Mouse (Mus musculus) cerebellum, postnatal 4 days (tissue): Measurements from ENCODE around the gene Ncoa4.
"Not testable (repeated sequence)": the region's sequence is repeated elsewhere in the genome, so short reads cannot be mapped to it uniquely, and the experiment has no call there.

Source experiments
- DNase-seq, 2 experiments: peaks; one replicate each; pipeline ENCODE4 v3.0.0; 2022; ENCODE audit warnings: low spot score in 2 of 2, mixed read lengths in 1 of 2

Gene Ncoa4

GRCm38 (mm10) chr14:32159690-32160246 lies at the start of gene Ncoa4:
Gene Ncoa4, plus strand, starts transcription at chr14:32159865.
- DNase-seq: peak; percentile 92 to 99

- DNase-seq: not testable (repeated sequence)
Measured at GRCm38 (mm10) chr14:32112124-32112523, 47.5 kb upstream of the Ncoa4 start.

DNA sequence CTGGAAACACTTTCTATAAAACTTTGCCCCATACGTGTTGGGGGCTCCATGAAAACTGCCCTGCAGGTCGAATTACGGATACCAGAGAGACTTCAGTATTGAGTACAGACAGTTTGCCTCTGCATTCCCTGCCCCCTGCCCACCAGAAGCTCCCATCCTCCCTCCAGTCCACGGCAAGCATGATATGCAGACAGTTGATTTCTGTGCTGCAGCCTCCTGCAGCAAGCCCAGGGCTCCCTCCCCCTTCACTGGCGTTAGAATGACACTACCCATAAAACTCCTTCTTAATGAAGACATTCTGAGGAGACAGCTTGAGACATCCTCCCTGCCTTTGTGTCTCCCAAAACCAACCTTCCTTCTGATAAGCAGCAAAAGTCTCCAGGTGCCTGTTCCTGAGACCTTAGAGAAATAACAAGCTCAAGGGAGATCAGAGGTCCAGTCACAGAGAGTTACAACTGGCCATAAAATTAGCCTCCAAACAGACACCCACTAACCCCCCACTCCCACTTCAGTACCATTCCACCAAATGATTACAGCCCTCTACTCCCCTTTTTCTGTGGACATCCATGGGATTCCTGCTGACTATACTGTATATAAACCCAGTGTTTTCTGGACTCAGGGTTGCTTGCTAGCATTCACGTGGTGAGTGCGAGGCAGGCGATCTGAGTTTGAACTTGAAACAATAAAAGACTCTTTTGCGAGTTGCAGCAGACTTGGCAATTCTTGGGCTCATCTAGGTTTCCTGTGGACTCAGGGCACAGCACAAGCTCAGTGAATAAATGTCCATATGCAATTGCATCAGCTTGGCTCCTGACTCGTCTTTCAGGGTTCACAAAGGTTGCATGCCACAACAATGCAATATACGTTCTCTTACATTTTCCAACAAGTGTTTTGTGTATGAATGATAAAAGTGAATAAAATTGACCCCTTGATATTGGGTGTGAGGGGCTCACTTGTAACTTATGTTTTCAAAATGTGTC lies 38.4 kb upstream of the Ncoa4 start:
- peak in 1 of 2 experiments; percentile 13 for DNase-seq

- DNase-seq: peak in 1 of 2 experiments; percentile 17
Measured at GRCm38 (mm10) chr14:32121920-32122315, 37.7 kb upstream of the Ncoa4 start.

- no peak for DNase-seq
Measured at GRCm38 (mm10) chr14:32124261-32124660, 35.4 kb upstream of the Ncoa4 start.

DNA sequence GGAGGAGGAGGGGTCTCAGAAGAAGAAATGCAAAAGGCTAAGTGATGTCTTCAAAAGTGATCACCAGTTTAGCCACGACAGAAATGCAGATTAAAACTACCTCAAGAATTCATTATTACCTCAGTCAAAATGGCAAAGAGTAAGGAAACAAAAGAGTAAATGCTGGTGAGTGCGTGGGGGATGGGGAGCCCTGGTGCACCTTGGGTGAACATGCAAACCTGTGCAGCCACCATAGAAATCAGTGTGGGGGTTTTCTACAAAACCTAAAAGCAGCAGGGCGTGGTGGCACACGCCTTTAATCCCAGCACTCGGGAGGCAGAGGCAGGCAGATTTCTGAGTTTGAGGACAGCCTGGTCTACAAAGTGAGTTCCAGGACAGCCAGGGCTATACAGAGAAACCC lies 34.4 kb upstream of the Ncoa4 start:
- DNase-seq: peak in 1 of 2 experiments; percentile 5

DNA sequence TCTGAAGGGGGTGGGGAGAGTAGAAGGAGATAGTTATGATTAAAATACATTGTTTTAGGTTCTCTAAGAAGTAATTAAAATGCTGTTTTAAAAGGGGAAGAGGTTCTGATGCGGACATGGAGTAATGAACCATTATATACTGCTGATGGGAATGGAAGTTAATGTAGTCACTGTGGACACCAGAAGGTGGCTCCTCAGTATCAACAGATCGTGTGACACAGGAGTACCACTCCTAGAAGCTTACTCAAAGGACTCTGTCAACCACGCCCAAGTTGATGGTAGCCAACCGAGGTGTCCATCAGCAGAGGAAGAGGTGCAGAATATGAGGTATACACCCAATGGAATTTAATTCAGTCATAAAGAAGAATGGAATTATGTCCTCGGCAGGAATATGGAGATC lies 31.3 kb upstream of the Ncoa4 start:
- DNase-seq: no peak

DNA sequence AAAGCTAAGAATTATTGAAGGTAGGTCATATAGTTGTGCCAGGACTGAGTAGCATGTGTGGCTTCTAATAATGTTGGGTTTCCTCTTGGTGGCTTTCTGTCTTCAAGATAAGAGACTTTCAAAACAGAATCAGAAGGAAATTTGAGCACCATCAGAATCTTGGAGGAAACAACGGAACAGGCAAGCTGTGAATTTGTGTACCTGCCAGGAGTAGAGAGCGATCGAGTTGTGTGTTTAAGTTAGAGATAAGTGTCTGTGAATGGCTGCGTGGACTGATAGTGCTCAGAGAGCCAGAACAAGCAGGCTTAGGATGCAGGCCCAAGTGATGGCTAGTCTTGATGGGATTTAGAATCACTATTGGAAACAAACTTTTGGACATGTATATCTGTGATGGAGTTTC lies 27.8 kb upstream of the Ncoa4 start:
- DNase-seq: no peak

GRCm38 (mm10) chr14:32134293-32134692 lies 25.4 kb upstream of the Ncoa4 start:
- DNase-seq: no peak

GRCm38 (mm10) chr14:32136467-32136866 lies 23.2 kb upstream of the Ncoa4 start:
- not testable (repeated sequence) for DNase-seq

DNA sequence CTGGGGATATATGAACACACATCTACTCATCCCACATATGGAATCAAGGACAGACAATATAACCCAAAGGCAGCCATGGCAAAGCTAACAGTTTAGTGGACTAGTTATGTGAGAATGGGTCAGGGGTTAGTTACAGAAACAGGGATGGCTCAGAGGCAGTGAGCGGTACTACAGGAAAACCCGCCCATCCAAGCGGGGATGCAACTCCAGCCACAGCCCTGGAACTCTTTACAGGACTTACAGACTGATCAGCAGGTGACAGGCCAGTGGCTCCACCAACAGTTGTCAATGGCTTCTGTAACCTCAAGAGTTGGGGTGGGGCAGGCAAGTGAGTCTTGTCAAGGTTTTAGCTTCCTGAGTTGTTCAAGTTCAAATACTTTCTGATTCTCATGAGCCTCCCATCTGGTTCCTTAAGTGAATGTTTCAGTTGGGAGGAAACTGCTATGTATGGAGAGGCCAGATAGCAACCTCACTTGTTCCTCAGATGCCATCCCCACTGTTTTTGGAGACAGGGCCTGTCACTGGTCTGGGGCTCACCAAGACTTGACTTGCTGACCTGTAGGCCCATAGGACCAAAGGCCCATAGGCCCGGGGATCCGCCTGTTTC lies 19.2 kb upstream of the Ncoa4 start:
- DNase-seq: no peak

GRCm38 (mm10) chr14:32141723-32142122 lies 17.9 kb upstream of the Ncoa4 start, which contains the start of gene Msmb:
Gene Msmb, plus strand, starts transcription at chr14:32142023.
- no peak for DNase-seq

GRCm38 (mm10) chr14:32144734-32145133 lies 14.9 kb upstream of the Ncoa4 start:
- DNase-seq: no peak

GRCm38 (mm10) chr14:32145401-32145800 lies 14.3 kb upstream of the Ncoa4 start:
- no peak for DNase-seq

- DNase-seq: no peak
Measured at GRCm38 (mm10) chr14:32145809-32146511, 13.7 kb upstream of the Ncoa4 start.

GRCm38 (mm10) chr14:32146578-32146977 lies 13.1 kb upstream of the Ncoa4 start:
- no peak for DNase-seq

DNA sequence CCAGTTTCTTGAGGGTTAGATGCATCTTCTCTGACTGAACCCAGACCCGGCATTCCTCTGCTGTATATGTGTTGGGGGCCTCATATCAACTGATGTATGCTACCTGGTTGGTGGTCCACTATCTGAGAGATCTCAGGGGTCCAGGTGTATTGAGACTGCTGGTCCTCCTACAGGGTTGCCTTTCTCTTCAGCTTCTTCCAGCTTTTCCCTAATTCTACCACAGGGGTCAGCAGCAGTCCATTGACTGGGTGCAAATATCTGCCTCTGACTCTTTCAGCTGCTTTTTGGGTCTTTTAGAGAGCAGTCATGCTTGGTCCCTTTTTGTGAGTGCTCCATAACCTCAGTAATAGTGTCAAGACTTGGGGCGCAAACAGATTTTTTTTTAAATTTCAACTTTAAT lies 8.8 kb upstream of the Ncoa4 start:
- DNase-seq: no peak

DNA sequence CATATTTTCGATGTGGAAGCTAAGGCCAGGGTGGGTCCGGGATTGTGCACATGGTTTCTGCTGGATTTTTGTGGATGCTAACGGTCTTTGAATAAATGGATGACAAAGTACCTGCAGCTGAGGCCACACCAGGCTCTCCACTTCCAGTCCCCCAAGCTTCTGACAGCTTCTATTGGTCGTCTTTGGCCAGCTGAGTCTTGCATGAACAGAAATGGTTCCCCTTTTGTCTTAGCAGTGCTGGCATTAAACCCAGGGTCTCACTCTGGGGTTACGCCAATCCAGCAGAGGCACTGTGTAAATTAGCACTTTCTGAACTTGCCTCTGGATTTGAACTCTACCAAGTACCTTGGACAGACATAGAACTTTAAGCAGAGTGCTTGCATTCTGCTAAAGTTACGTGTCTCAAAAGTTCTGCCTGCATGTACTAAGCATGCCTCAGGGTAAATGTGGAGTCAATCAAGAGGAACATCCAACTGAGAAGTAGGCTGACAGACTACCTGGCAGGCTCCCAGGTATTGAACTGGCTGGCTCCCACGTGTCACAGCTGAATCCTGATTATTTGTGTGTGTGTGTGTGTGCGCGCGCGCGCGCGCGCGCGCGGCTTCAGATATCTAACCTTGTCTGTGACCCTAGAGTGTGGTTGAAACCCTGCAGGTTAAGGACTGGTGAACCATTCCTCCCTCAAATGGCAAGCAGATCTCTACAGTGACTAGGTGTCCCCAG lies 7.3 kb upstream of the Ncoa4 start:
- DNase-seq: no peak

DNA sequence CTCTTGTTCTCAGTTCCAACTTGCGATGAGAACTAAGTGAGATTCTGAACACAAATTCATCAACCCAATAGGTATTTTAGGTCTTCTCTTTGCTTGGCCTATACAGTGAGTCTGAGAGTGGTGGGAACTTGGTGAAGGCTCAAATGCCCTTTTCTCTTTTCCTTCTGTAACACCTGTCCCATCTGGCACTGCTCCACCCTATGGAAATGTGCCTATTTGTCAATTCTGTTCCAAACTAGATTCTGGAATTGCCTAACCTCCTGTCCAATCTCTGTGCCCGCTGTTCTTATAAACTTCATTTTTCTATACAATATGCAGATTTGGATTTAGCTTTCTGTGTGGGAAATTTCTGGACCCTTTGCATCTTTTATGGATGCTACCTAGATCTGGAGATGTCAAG lies 6.5 kb upstream of the Ncoa4 start:
- no peak for DNase-seq

DNA sequence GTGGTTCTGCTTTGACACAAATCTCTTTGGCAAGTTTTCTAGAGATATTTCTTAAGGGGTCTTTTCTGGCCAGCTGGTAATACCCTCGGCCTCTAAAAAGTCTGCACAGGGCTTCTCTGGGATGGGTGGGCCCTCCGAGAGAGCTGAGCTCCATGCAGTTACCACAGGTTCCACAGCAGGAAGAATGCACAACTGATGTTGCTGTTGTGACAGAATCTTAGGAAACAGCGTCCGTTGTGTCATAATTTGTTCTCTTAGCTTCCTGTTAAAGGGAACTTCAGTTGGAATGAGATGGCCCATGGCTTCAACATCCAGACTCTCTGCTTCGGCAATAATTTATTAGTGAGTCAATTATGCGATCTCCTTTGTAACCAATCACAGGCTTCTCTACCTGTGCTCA lies 4.9 kb upstream of the Ncoa4 start:
- no peak for DNase-seq

DNA sequence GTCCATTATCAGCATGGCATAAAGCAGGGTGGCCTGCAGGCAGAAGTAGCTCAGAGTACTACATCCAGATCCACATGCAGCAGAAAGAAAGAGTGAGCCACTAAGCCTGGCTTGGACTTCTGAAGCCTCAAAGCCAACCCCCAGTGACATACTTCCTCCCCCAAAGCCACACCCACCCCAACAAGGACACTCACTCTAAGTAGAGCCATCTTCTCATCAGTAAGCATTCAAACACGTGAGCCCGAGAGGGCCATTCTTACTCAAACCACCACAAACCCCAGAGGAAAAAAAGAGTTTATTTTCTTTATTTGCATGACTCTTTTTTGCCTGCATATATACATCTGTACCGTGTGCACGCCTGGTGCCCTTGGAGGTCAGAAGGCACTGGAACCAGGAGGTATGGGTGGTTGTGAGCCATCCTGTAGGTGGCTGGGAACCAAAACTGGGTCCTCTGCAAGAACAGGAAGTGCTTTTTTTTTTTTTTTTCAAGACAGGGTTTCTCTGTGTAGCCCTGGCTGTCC lies 455 bp upstream of the Ncoa4 start:
- DNase-seq: no peak
